Mouse (Mus musculus) spleen, adult 2 months (tissue): ENCODE measurements around the gene Slc27a5.

ENCODE experiments used
- CTCF ChIP-seq: fragments of 200-500 bp; IDR thresholded peaks from 2 replicates; pipeline ENCODE4 v1.5.1; 2011; ENCODE audit warnings: mild to moderate bottlenecking, inconsistent platforms; ENCODE audit not compliant: insufficient read depth, insufficient read length, insufficient replicate concordance; ENCODE audit errors: extremely low read depth
- POLR2A ChIP-seq: fragments of 200-500 bp; IDR thresholded peaks from 2 replicates; pipeline ENCODE4 v1.6.1; 2011; ENCODE audit warnings: low read depth, low read length, inconsistent platforms

DNA sequence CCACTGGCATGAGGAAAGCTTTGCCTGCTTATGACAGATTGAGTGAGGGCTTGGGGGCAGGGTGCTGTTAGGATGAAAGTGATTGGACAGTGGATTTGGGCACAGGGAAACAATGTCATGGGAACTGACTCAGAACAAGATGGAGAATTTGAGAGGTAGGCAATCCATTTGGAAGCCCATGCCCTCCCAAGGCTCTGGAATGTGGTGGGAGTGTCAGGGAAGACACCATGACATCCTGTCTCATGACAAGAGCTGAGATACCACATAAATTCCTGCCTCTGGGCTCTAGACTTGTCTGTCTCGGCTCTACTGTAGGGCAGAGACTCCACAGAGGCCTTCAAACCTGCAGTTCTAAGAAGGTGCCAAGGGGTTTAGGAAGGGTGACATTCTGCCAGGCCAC is 43.3 kb upstream of the Slc27a5 start:
- TF ChIP-seq POLR2A (no peak), CTCF (no peak)
